Mouse (Mus musculus): ENCODE measurements around the gene Elmsan1. TPM values are rescaled to one million over a fixed set of nuclear protein-coding genes. Genes with fewer than 3 reads are reported as not detected.

The Elmsan1 gene
- total and polyA plus RNA-seq, 3 experiments = 21.4 to 140 (median 66.7) TPM

- DNase-seq (ENCODE audit: low spot score) (no peak), ATAC-seq (ENCODE audit: extremely low read depth, insufficient number of reproducible peaks, low FRiP score, poor library complexity, severe bottlenecking) (peak; percentile 38; the same call in 1 of the 2 replicates)
- peaks cover 99% of the 10 kb centered on the region for H3K36me3 ChIP-seq (replicated peaks)
- TF ChIP-seq CTCF (IDR thresholded peaks at IDR 0.05; ENCODE audit: low read depth, low read length) = peak; percentile 71
- TF ChIP-seq GATA2 (IDR thresholded peaks at IDR 0.05; ENCODE audit: borderline replicate concordance, low read depth, low read length) = no peak
- H3K9me3 ChIP-seq (replicated peaks) = no peaks in the 10 kb centered on the region
- H3K4me1 ChIP-seq (ENCODE audit: insufficient read depth, low read depth, low read length) = peaks cover 66% of the 10 kb centered on the region
- no peak overlapping the region; the same call in 1 of the 2 replicates for H3K4me3 ChIP-seq (ENCODE audit: low read depth, low read length)
- H3K27me3 ChIP-seq (ENCODE audit: insufficient read depth, low read length) = no peaks in the 10 kb centered on the region
Measured at GRCm38 (mm10) chr12:84161616-84162433, 56.9 kb downstream of the Elmsan1 start.

GRCm38 (mm10) chr12:84161116-84161515 lies 57.6 kb downstream of the Elmsan1 start:
- Histone ChIP-seq H3K27me3 (ENCODE audit: insufficient read depth, low read length) (no peaks in the 10 kb centered on the region), H3K36me3 (replicated peaks) (peaks cover 99% of the 10 kb centered on the region), H3K9me3 (replicated peaks) (no peaks in the 10 kb centered on the region), H3K4me3 (ENCODE audit: low read depth, low read length) (no peak overlapping the region), H3K4me1 (ENCODE audit: insufficient read depth, low read depth, low read length) (peaks cover 65% of the 10 kb centered on the region)
- no peak for DNase-seq (ENCODE audit: low spot score)
- TF ChIP-seq CTCF (IDR thresholded peaks at IDR 0.05; ENCODE audit: low read depth, low read length) (no peak), POLR2AphosphoS5 (IDR thresholded peaks at IDR 0.05; ENCODE audit: insufficient replicate concordance, low read depth, low read length) (no peak), GATA1 (IDR thresholded peaks at IDR 0.05; ENCODE audit: borderline replicate concordance, low read length) (no peak), TAL1 (conservative IDR thresholded peaks at IDR 0.05; ENCODE audit: low read depth, low read length) (no peak), GATA2 (IDR thresholded peaks at IDR 0.05; ENCODE audit: borderline replicate concordance, low read depth, low read length) (no peak)
- ATAC-seq (ENCODE audit: extremely low read depth, insufficient number of reproducible peaks, low FRiP score, poor library complexity, severe bottlenecking) = no peak

DNA sequence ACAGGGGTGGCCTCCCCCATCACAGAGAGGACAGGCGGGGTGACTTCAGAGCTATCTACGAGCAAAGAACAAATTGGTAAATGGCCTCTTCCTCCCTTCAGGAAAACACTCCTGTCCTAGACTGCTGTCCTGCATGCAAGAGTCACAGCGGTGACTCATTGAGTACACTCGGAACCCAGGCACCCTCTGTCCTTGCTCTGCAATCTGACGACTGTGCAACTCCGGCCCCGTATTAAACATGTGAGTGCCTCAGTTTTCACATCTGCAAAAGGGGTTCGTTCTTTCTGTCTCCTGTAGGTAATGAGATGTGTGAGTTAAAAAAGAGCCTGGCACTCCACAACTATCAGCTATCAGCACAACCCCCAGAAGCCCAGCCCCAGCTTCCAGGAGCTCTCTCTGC lies 58.2 kb downstream of the Elmsan1 start:
- H3K27me3 ChIP-seq (ENCODE audit: insufficient read depth, low read length) = no peaks in the 10 kb centered on the region
- H3K4me3 ChIP-seq (ENCODE audit: low read depth, low read length) = no peak overlapping the region
- TF ChIP-seq GATA1 (IDR thresholded peaks at IDR 0.05; ENCODE audit: borderline replicate concordance, low read length) = no peak
- no peak for TF ChIP-seq TAL1 (conservative IDR thresholded peaks at IDR 0.05; ENCODE audit: low read depth, low read length)
- no peak for TF ChIP-seq GATA2 (IDR thresholded peaks at IDR 0.05; ENCODE audit: borderline replicate concordance, low read depth, low read length)
- TF ChIP-seq POLR2AphosphoS5 (IDR thresholded peaks at IDR 0.05; ENCODE audit: insufficient replicate concordance, low read depth, low read length) = no peak
- TF ChIP-seq CTCF (IDR thresholded peaks at IDR 0.05; ENCODE audit: low read depth, low read length) = no peak
- peaks cover 61% of the 10 kb centered on the region for H3K4me1 ChIP-seq (ENCODE audit: insufficient read depth, low read depth, low read length)
- no peaks in the 10 kb centered on the region for H3K9me3 ChIP-seq (replicated peaks)
- ATAC-seq (ENCODE audit: extremely low read depth, insufficient number of reproducible peaks, low FRiP score, poor library complexity, severe bottlenecking) = no peak
- DNase-seq (ENCODE audit: low spot score) = no peak
- peaks cover 99% of the 10 kb centered on the region for H3K36me3 ChIP-seq (replicated peaks)

DNA sequence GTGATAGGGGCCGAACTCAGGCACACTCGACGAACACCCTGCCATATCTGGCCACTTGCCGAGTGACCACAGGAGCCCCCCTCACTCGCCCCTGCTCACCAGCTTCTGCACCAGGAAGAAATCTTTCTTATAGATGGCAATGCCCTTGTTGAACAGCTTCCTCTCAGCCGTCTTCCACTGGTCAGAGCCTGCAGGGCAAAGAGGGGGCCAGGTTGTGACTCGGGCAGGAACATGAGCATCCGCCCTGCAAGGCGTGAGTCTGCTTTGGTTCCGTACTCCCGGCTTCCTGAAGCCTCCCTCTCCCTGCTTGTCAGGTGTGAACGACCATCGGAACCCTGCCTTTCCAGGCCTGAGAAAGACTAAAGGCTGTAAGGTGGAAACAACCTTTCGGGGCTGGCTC lies 60.5 kb downstream of the Elmsan1 start:
- Histone ChIP-seq H3K27me3 (ENCODE audit: insufficient read depth, low read length) (no peaks in the 10 kb centered on the region), H3K4me3 (ENCODE audit: low read depth, low read length) (no peak overlapping the region), H3K36me3 (replicated peaks) (peaks cover 99% of the 10 kb centered on the region), H3K4me1 (ENCODE audit: insufficient read depth, low read depth, low read length) (peaks cover 56% of the 10 kb centered on the region), H3K9me3 (replicated peaks) (no peaks in the 10 kb centered on the region)
- TF ChIP-seq TAL1 (conservative IDR thresholded peaks at IDR 0.05; ENCODE audit: low read depth, low read length) (no peak), GATA2 (IDR thresholded peaks at IDR 0.05; ENCODE audit: borderline replicate concordance, low read depth, low read length) (no peak), POLR2AphosphoS5 (IDR thresholded peaks at IDR 0.05; ENCODE audit: insufficient replicate concordance, low read depth, low read length) (no peak), CTCF (IDR thresholded peaks at IDR 0.05; ENCODE audit: low read depth, low read length) (no peak), GATA1 (IDR thresholded peaks at IDR 0.05; ENCODE audit: borderline replicate concordance, low read length) (no peak)
- ATAC-seq (ENCODE audit: extremely low read depth, insufficient number of reproducible peaks, low FRiP score, poor library complexity, severe bottlenecking) = no peak
- no peak for DNase-seq (ENCODE audit: low spot score)

- H3K4me3 ChIP-seq (ENCODE audit: low read depth, low read length) = no peak overlapping the region
Measured at GRCm38 (mm10) chr12:84156210-84156609, 62.5 kb downstream of the Elmsan1 start.

GRCm38 (mm10) chr12:84155523-84155871 lies 63.2 kb downstream of the Elmsan1 start:
- peaks cover 60% of the 10 kb centered on the region for H3K4me1 ChIP-seq (ENCODE audit: insufficient read depth, low read depth, low read length)
- TF ChIP-seq GATA2 (IDR thresholded peaks at IDR 0.05; ENCODE audit: borderline replicate concordance, low read depth, low read length) = no peak
- TF ChIP-seq CTCF (IDR thresholded peaks at IDR 0.05; ENCODE audit: low read depth, low read length) = no peak
- TF ChIP-seq TAL1 (conservative IDR thresholded peaks at IDR 0.05; ENCODE audit: low read depth, low read length) = no peak
- no peak for TF ChIP-seq GATA1 (IDR thresholded peaks at IDR 0.05; ENCODE audit: borderline replicate concordance, low read length)
- TF ChIP-seq POLR2AphosphoS5 (IDR thresholded peaks at IDR 0.05; ENCODE audit: insufficient replicate concordance, low read depth, low read length) = no peak
- no peaks in the 10 kb centered on the region for H3K9me3 ChIP-seq (replicated peaks)
- ATAC-seq (ENCODE audit: extremely low read depth, insufficient number of reproducible peaks, low FRiP score, poor library complexity, severe bottlenecking) (no peak), DNase-seq (ENCODE audit: low spot score) (no peak)
- H3K4me3 ChIP-seq (ENCODE audit: low read depth, low read length) = no peak overlapping the region
- peaks cover 100% of the 10 kb centered on the region for H3K36me3 ChIP-seq (replicated peaks)
- no peaks in the 10 kb centered on the region for H3K27me3 ChIP-seq (ENCODE audit: insufficient read depth, low read length)

More at GRCm38 (mm10) chr12:84156210-84156609, 62.5 kb downstream of the Elmsan1 start:
- ATAC-seq (ENCODE audit: extremely low read depth, insufficient number of reproducible peaks, low FRiP score, poor library complexity, severe bottlenecking) (no peak), DNase-seq (ENCODE audit: low spot score) (no peak)
- TF ChIP-seq GATA1 (IDR thresholded peaks at IDR 0.05; ENCODE audit: borderline replicate concordance, low read length) (no peak), POLR2AphosphoS5 (IDR thresholded peaks at IDR 0.05; ENCODE audit: insufficient replicate concordance, low read depth, low read length) (no peak), TAL1 (conservative IDR thresholded peaks at IDR 0.05; ENCODE audit: low read depth, low read length) (no peak), GATA2 (IDR thresholded peaks at IDR 0.05; ENCODE audit: borderline replicate concordance, low read depth, low read length) (no peak), CTCF (IDR thresholded peaks at IDR 0.05; ENCODE audit: low read depth, low read length) (no peak)
- H3K9me3 ChIP-seq (replicated peaks) = no peaks in the 10 kb centered on the region
- no peaks in the 10 kb centered on the region for H3K27me3 ChIP-seq (ENCODE audit: insufficient read depth, low read length)
- H3K4me1 ChIP-seq (ENCODE audit: insufficient read depth, low read depth, low read length) = peaks cover 59% of the 10 kb centered on the region
- H3K36me3 ChIP-seq (replicated peaks) = peaks cover 100% of the 10 kb centered on the region
